Mouse (Mus musculus): ENCODE measurements around the gene Plch1.

The Plch1 gene

GRCm38 (mm10) chr3:63851125-63851698 lies 48.1 kb downstream of the Plch1 start:
- DNase-seq, result no peak

GRCm38 (mm10) chr3:63849765-63850346 lies 49.4 kb downstream of the Plch1 start:
- DNase-seq, result no peak

GRCm38 (mm10) chr3:63844141-63844540 lies 55.1 kb downstream of the Plch1 start:
- no peak for DNase-seq

GRCm38 (mm10) chr3:63842436-63842835 lies 56.8 kb downstream of the Plch1 start:
- no peak for DNase-seq

GRCm38 (mm10) chr3:63837750-63838149 lies 61.5 kb downstream of the Plch1 start:
- no peak for DNase-seq

- no peak for DNase-seq
Observed at GRCm38 (mm10) chr3:63836937-63837632, 62.2 kb downstream of the Plch1 start.

- no peak for DNase-seq
Observed at GRCm38 (mm10) chr3:63835816-63836215, 63.5 kb downstream of the Plch1 start.

GRCm38 (mm10) chr3:63823874-63824400 lies 75.3 kb downstream of the Plch1 start:
- no peak for DNase-seq

- DNase-seq, result no peak
Observed at GRCm38 (mm10) chr3:63822631-63823030, 76.6 kb downstream of the Plch1 start.

- DNase-seq, result no peak
Observed at GRCm38 (mm10) chr3:63815131-63815530, 84.1 kb downstream of the Plch1 start.

GRCm38 (mm10) chr3:63814203-63814602 lies 85.1 kb downstream of the Plch1 start:
- no peak for DNase-seq

GRCm38 (mm10) chr3:63806906-63807305 lies 92.4 kb downstream of the Plch1 start:
- no peak for DNase-seq

- DNase-seq, result no peak
Observed at GRCm38 (mm10) chr3:63805496-63805895, 93.8 kb downstream of the Plch1 start.

- no peak for DNase-seq
Observed at GRCm38 (mm10) chr3:63800685-63801084, 98.6 kb downstream of the Plch1 start.

GRCm38 (mm10) chr3:63786805-63787365 lies 112.4 kb downstream of the Plch1 start:
- no peak for DNase-seq

GRCm38 (mm10) chr3:63772617-63773305 lies 126.5 kb downstream of the Plch1 start:
- no peak for DNase-seq

GRCm38 (mm10) chr3:63760821-63761220 lies 138.5 kb downstream of the Plch1 start:
- no peak for DNase-seq

- DNase-seq, result no peak
Observed at GRCm38 (mm10) chr3:63740073-63740472, 159.2 kb downstream of the Plch1 start.

GRCm38 (mm10) chr3:63728325-63728724 lies 170.9 kb downstream of the Plch1 start:
- no peak for DNase-seq

GRCm38 (mm10) chr3:63726667-63727342 lies 172.5 kb downstream of the Plch1 start:
- no peak for DNase-seq

- no peak for DNase-seq
Observed at GRCm38 (mm10) chr3:63693694-63694093, 205.6 kb downstream of the Plch1 start.

- DNase-seq, result no peak
Observed at GRCm38 (mm10) chr3:63692727-63693126, 206.5 kb downstream of the Plch1 start.

- no peak for DNase-seq
Observed at GRCm38 (mm10) chr3:63668779-63669178, 230.5 kb downstream of the Plch1 start.

Data from lung, postnatal 14 days (tissue).